Mouse (Mus musculus) C2C12 (cell line): ENCODE results near the gene Coro1b. TPM values are rescaled to one million over a fixed set of nuclear protein-coding genes. Genes with fewer than 3 reads are reported as not detected.
A peak's percentile ranks its signal among the peaks of the same experiment; 100 is the strongest.

ENCODE experiments used
- H3K27me3 ChIP-seq: one replicate; pipeline ENCODE4 v1.6.1; 2011; ENCODE audit not compliant: control insufficient read depth, insufficient read depth, insufficient read length
- H3K36me3 ChIP-seq: one replicate; pipeline ENCODE4 v1.6.1; 2011; ENCODE audit not compliant: control insufficient read depth, insufficient read depth
- H3K4me3 ChIP-seq: one replicate; pipeline ENCODE4 v1.5.1; 2011; ENCODE audit warnings: mild to moderate bottlenecking, control low read depth; ENCODE audit not compliant: poor library complexity, insufficient read depth, severe bottlenecking
- H3K79me2 ChIP-seq: one replicate; pipeline ENCODE4 v1.6.1; 2011; ENCODE audit not compliant: control insufficient read depth, insufficient read depth
- H3K79me3 ChIP-seq: one replicate; pipeline ENCODE4 v1.6.1; 2011; ENCODE audit warnings: low read depth, control low read depth
- H3ac ChIP-seq: one replicate; pipeline ENCODE3; 2011; ENCODE audit warnings: low read depth; ENCODE audit not compliant: control insufficient read depth, insufficient read length
- CEBPB ChIP-seq: IDR thresholded peaks from one replicate; pipeline ENCODE4 v1.6.1; 2011; ENCODE audit warnings: low read depth, mild to moderate bottlenecking, control low read depth, moderate library complexity
- CTCF ChIP-seq: IDR thresholded peaks from one replicate; pipeline ENCODE4 v1.5.1; 2011; ENCODE audit not compliant: control insufficient read depth, insufficient read depth, insufficient read length
- MAX ChIP-seq: IDR thresholded peaks from one replicate; pipeline ENCODE4 v1.6.1; 2011; ENCODE audit warnings: mild to moderate bottlenecking, control low read depth
- MYOD1 ChIP-seq: IDR thresholded peaks from one replicate; pipeline ENCODE4 v1.6.1; 2011; ENCODE audit warnings: low read depth; ENCODE audit not compliant: control insufficient read depth, insufficient read length
- MYOG ChIP-seq: IDR thresholded peaks from one replicate; pipeline ENCODE4 v1.6.1; 2011; ENCODE audit not compliant: control insufficient read depth, insufficient read length; ENCODE audit errors: extremely low read depth
- USF1 ChIP-seq: IDR thresholded peaks from one replicate; pipeline ENCODE4 v1.6.1; 2011; ENCODE audit warnings: low read depth, mild to moderate bottlenecking, control low read depth, moderate library complexity
- polyA plus RNA-seq: library from polyadenylated mRNA; unstranded; fragments of >200 nt; fragmentation: generic; extraction: Trizol; gene quantifications from one replicate; pipeline ENCODE4 v1.2.1, GENCODE M21; 2012; ENCODE audit warnings: missing spikeins

Gene Coro1b
- polyA plus RNA-seq, 1 experiment, result 257 TPM

DNA sequence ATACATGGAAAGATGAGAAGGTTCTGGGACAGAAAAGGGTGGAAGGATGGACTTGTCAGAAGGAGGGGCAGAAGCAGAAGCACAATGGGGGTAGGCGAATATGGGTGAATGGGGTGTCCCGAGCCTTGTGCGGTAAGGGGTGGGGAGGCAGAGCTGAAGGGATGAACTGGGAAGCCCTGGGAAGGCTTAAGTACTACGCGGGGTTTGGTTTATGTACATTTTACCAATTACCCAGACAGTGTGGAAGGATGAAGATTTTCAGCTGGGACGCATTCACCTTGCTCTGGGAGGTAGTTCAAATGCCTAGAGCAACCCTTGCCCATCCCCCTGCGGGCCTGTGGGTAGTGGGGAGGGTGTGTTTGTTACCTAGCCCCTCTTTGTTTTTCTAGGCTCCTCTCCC, 53.7 kb downstream of the Coro1b start:
- Histone ChIP-seq H3K27me3 (no peaks in the 10 kb centered on the region), H3K79me2 (peaks cover 28% of the 10 kb centered on the region), H3ac (peak overlapping the region; percentile 83), H3K79me3 (peaks cover 14% of the 10 kb centered on the region), H3K4me3 (no peak overlapping the region), H3K36me3 (peaks cover 22% of the 10 kb centered on the region)
- TF ChIP-seq CTCF, result no peak
- no peak for TF ChIP-seq MAX
- TF ChIP-seq MYOG, result no peak
- TF ChIP-seq MYOD1, result no peak
- no peak for TF ChIP-seq USF1
- TF ChIP-seq CEBPB, result no peak

DNA sequence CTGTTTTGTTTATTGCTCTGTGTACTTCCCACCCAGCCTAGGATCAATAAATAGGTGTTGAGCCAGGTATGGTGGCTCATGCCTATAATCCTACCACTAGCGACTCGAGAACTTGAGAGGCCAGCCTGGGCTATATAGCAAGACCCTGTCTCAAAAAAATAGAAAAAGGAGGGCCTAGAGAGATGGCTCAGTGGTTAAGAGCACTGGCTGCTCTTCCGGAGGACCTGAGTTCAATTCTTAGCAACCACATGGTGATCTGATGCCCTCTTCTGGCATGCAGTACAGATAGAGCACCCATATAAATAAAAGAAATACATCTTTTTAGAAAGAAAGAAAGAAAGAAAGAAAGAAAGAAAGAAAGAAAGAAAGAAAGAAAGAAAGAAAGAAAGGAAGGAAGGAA, 54.7 kb downstream of the Coro1b start:
- H3K27me3 ChIP-seq, result no peaks in the 10 kb centered on the region
- H3ac ChIP-seq, result no peak overlapping the region
- TF ChIP-seq MAX (no peak), CTCF (no peak)
- H3K79me3 ChIP-seq, result peaks cover 14% of the 10 kb centered on the region
- H3K79me2 ChIP-seq, result peaks cover 28% of the 10 kb centered on the region
- peaks cover 14% of the 10 kb centered on the region for H3K36me3 ChIP-seq
- no peak overlapping the region for H3K4me3 ChIP-seq

Other genes with a start within 250 kb of the Coro1b start
- 61.1 TPM for gene Tcirg1, start 241.5 kb upstream of the Coro1b start, polyA plus RNA-seq
- gene Ndufs8, start 235.8 kb upstream of the Coro1b start, polyA plus RNA-seq, result 309 TPM
- 6.9 TPM for gene Aldh3b1, start 218.8 kb upstream of the Coro1b start, polyA plus RNA-seq
- 0.29 TPM for gene Unc93b1, start 213.4 kb upstream of the Coro1b start, polyA plus RNA-seq
- gene Aldh3b3, start 190.0 kb upstream of the Coro1b start, polyA plus RNA-seq, result not detected
- gene Aldh3b2, start 176.3 kb upstream of the Coro1b start, polyA plus RNA-seq, result not detected
- 3.5 TPM for gene Acy3, start 162.0 kb upstream of the Coro1b start, polyA plus RNA-seq
- gene Tbx10, start 155.9 kb upstream of the Coro1b start, polyA plus RNA-seq, result 0.02 TPM
- 28.1 TPM for gene Nudt8, start 148.0 kb upstream of the Coro1b start, polyA plus RNA-seq
- 0.28 TPM for gene Gm49405, start 148.0 kb upstream of the Coro1b start, polyA plus RNA-seq
- 0.98 TPM for gene Doc2g, start 145.3 kb upstream of the Coro1b start, polyA plus RNA-seq
- 254 TPM for gene Ndufv1, start 135.8 kb upstream of the Coro1b start, polyA plus RNA-seq
- 863 TPM for gene Gstp1, start 110.6 kb upstream of the Coro1b start, polyA plus RNA-seq
- gene Gstp2, start 102.6 kb upstream of the Coro1b start, polyA plus RNA-seq, result 7.2 TPM
- gene Gstp3, start 89.0 kb upstream of the Coro1b start, polyA plus RNA-seq, result 0.09 TPM
- gene Cabp2, start 67.0 kb upstream of the Coro1b start, polyA plus RNA-seq, result not detected
- 134 TPM for gene Cdk2ap2, start 51.4 kb upstream of the Coro1b start, polyA plus RNA-seq
- gene Pitpnm1, start 48.6 kb upstream of the Coro1b start, polyA plus RNA-seq, result 43.1 TPM
- gene Aip, start 22.8 kb upstream of the Coro1b start, polyA plus RNA-seq, result 208 TPM
- not detected for gene Gpr152, start 8.8 kb upstream of the Coro1b start, polyA plus RNA-seq
- gene Cabp4, start 4.6 kb upstream of the Coro1b start, polyA plus RNA-seq, result 0.04 TPM
- 5.8 TPM for gene Ptprcap, start 5.0 kb downstream of the Coro1b start, polyA plus RNA-seq
- gene Rps6kb2, start 14.7 kb downstream of the Coro1b start, polyA plus RNA-seq, result 19.7 TPM
- 2.1 TPM for gene Carns1, start 26.9 kb downstream of the Coro1b start, polyA plus RNA-seq
- 0.26 TPM for gene Tbc1d10c, start 42.7 kb downstream of the Coro1b start, polyA plus RNA-seq
- gene Ppp1ca, start 43.4 kb downstream of the Coro1b start, polyA plus RNA-seq, result 819 TPM
- 33.3 TPM for gene Rad9a, start 53.0 kb downstream of the Coro1b start, polyA plus RNA-seq
- gene Clcf1, start 65.6 kb downstream of the Coro1b start, polyA plus RNA-seq, result 24.8 TPM
- 0.90 TPM for gene AC109138.7, start 65.7 kb downstream of the Coro1b start, polyA plus RNA-seq
- gene Pold4, start 83.3 kb downstream of the Coro1b start, polyA plus RNA-seq, result 112 TPM
- gene Ssh3, start 120.6 kb downstream of the Coro1b start, polyA plus RNA-seq, result 0.34 TPM
- 2.2 TPM for gene Ankrd13d, start 134.5 kb downstream of the Coro1b start, polyA plus RNA-seq
- gene Grk2, start 157.6 kb downstream of the Coro1b start, polyA plus RNA-seq, result 56.6 TPM
- gene Kdm2a, start 249.7 kb downstream of the Coro1b start, polyA plus RNA-seq, result 24.0 TPM